Mouse (Mus musculus): ENCODE data around the gene Pum1. TPM values are rescaled to one million over a fixed set of nuclear protein-coding genes. Genes with fewer than 3 reads are reported as not detected.

The Pum1 gene
- polyA plus RNA-seq, 1 experiment from 2014 or later: 133 TPM

GRCm38 (mm10) chr4:130745561-130746306 is 82.6 kb downstream of the Pum1 start:
- WGBS: 88% methylated on average over 5 of the region's 5 CpGs
- Histone ChIP-seq H3K4me2 (replicated peaks) (no peak overlapping the region), H3K4me3 (no peak overlapping the region), H3K27me3 (no peaks in the 10 kb centered on the region), H3K27ac (replicated peaks) (no peak overlapping the region), H3K9me3 (no peaks in the 10 kb centered on the region), H3K9ac (replicated peaks) (no peak overlapping the region), H3K36me3 (peaks cover 95% of the 10 kb centered on the region), H3K4me1 (no peaks in the 10 kb centered on the region)
- ATAC-seq (ENCODE audit: low FRiP score, low read depth): no peak

- no peak overlapping the region for H3K27ac ChIP-seq (replicated peaks)
- no peaks in the 10 kb centered on the region for H3K9me3 ChIP-seq
- no peaks in the 10 kb centered on the region for H3K27me3 ChIP-seq
- H3K9ac ChIP-seq (replicated peaks): no peak overlapping the region
- H3K4me1 ChIP-seq: no peaks in the 10 kb centered on the region
- WGBS: 81% methylated on average over 7 of the region's 7 CpGs
- H3K4me2 ChIP-seq (replicated peaks): no peak overlapping the region
- no peak overlapping the region for H3K4me3 ChIP-seq
- no peak for ATAC-seq (ENCODE audit: low FRiP score, low read depth)
- peaks cover 99% of the 10 kb centered on the region for H3K36me3 ChIP-seq
Observed at GRCm38 (mm10) chr4:130749566-130749965, 86.4 kb downstream of the Pum1 start.

GRCm38 (mm10) chr4:130751966-130752365 is 88.8 kb downstream of the Pum1 start:
- H3K27ac ChIP-seq (replicated peaks): no peak overlapping the region
- no peak for ATAC-seq (ENCODE audit: low FRiP score, low read depth)
- H3K9ac ChIP-seq (replicated peaks): no peak overlapping the region
- H3K4me3 ChIP-seq: no peak overlapping the region
- no peaks in the 10 kb centered on the region for H3K27me3 ChIP-seq
- WGBS: 88% methylated on average over 2 of the region's 2 CpGs
- no peaks in the 10 kb centered on the region for H3K4me1 ChIP-seq
- H3K9me3 ChIP-seq: no peaks in the 10 kb centered on the region
- H3K36me3 ChIP-seq: peaks cover 92% of the 10 kb centered on the region
- no peak overlapping the region for H3K4me2 ChIP-seq (replicated peaks)

GRCm38 (mm10) chr4:130752591-130752990 is 89.5 kb downstream of the Pum1 start:
- H3K4me3 ChIP-seq: no peak overlapping the region
- no peak overlapping the region; the same call in 1 of the 2 replicates for H3K27ac ChIP-seq (replicated peaks)
- H3K9me3 ChIP-seq: no peaks in the 10 kb centered on the region
- no peak overlapping the region for H3K4me2 ChIP-seq (replicated peaks)
- H3K27me3 ChIP-seq: no peaks in the 10 kb centered on the region
- peaks cover 91% of the 10 kb centered on the region for H3K36me3 ChIP-seq
- no peak overlapping the region for H3K9ac ChIP-seq (replicated peaks)
- no peaks in the 10 kb centered on the region for H3K4me1 ChIP-seq
- no peak for ATAC-seq (ENCODE audit: low FRiP score, low read depth)
- 86% methylated on average over 7 of the region's 7 CpGs for WGBS

GRCm38 (mm10) chr4:130753755-130754154 is 90.6 kb downstream of the Pum1 start:
- Histone ChIP-seq H3K36me3 (peaks cover 91% of the 10 kb centered on the region), H3K9ac (replicated peaks) (no peak overlapping the region), H3K4me2 (replicated peaks) (no peak overlapping the region), H3K4me3 (no peak overlapping the region), H3K27me3 (no peaks in the 10 kb centered on the region), H3K27ac (replicated peaks) (no peak overlapping the region), H3K4me1 (no peaks in the 10 kb centered on the region), H3K9me3 (no peaks in the 10 kb centered on the region)
- no peak for ATAC-seq (ENCODE audit: low FRiP score, low read depth)
- 77% methylated on average over 5 of the region's 5 CpGs for WGBS

DNA sequence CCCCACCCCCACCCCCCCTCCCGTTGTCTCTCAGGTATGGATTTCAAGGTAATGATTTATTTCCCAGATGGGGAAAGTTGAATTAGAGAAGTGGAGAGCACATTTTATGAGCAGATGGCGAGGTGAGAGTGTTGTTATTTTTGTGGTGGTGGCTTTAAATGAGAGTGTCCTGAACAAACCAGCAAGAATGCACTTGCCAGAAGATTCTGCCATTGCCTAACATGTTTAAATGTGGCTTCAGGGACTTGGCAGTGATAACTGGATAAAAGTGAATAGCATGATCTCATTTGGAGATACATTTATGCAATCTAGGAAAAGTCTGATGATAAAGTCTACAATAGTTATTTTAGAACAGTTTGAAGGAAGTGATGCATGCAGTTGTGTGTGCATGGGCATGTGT is 91.7 kb downstream of the Pum1 start:
- Histone ChIP-seq H3K36me3 (peaks cover 91% of the 10 kb centered on the region), H3K4me3 (no peak overlapping the region), H3K27ac (replicated peaks) (no peak overlapping the region), H3K4me2 (replicated peaks) (no peak overlapping the region), H3K4me1 (no peaks in the 10 kb centered on the region), H3K9me3 (no peaks in the 10 kb centered on the region), H3K27me3 (no peaks in the 10 kb centered on the region), H3K9ac (replicated peaks) (no peak overlapping the region)
- WGBS: 83% methylated on average over 2 of the region's 2 CpGs
- ATAC-seq (ENCODE audit: low FRiP score, low read depth): no peak

DNA sequence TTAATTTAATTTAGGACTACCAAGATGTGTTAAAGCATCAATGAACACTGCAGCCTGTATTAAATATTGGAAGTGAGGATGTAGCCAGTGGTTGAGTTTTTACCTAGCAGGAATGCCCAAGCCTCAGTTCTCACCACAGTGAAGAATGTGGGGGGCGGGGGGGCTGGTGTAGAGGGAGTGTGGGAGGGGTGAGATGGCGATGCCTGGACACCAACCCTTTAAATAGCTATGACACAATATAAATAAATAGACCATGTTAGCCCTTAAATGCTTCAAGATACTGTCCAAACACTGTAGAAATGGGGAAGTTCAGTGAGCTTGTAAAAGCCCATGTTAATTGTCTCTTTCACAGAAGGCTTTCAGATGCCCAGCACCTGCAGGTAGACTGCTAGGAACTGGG is 96.8 kb downstream of the Pum1 start:
- H3K9me3 ChIP-seq: no peaks in the 10 kb centered on the region
- ATAC-seq (ENCODE audit: low FRiP score, low read depth): no peak
- H3K27ac ChIP-seq (replicated peaks): no peak overlapping the region
- H3K36me3 ChIP-seq: peaks cover 83% of the 10 kb centered on the region
- H3K27me3 ChIP-seq: no peaks in the 10 kb centered on the region
- H3K9ac ChIP-seq (replicated peaks): no peak overlapping the region
- no peak overlapping the region for H3K4me3 ChIP-seq
- H3K4me2 ChIP-seq (replicated peaks): no peak overlapping the region
- H3K4me1 ChIP-seq: no peaks in the 10 kb centered on the region
- 97% methylated on average over 2 of the region's 2 CpGs for WGBS

DNA sequence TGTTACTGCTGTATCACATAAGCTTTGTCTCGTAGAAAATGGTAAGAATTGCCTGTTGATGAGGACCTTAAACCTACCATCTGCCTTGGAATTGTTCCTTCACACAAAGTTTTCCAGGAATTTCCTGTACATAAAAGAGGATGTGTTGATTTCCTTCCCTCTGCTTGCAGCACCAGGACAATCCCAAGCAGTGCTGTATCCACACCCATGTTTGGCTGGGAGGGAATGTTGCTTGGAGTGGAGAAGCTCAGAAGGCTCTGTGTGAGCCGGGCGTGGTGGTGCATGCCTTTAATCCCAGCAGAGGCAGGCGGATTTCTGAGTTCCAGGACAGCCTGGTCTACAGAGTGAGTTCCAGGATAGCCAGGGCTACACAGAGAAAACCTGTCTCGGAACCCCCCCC is 98.7 kb downstream of the Pum1 start:
- ATAC-seq (ENCODE audit: low FRiP score, low read depth): no peak
- Histone ChIP-seq H3K9ac (replicated peaks) (no peak overlapping the region), H3K9me3 (no peaks in the 10 kb centered on the region), H3K27me3 (no peaks in the 10 kb centered on the region), H3K4me2 (replicated peaks) (no peak overlapping the region), H3K27ac (replicated peaks) (no peak overlapping the region), H3K4me3 (no peak overlapping the region), H3K36me3 (peaks cover 88% of the 10 kb centered on the region), H3K4me1 (no peaks in the 10 kb centered on the region)
- WGBS: 92% methylated on average over 5 of the region's 5 CpGs

DNA sequence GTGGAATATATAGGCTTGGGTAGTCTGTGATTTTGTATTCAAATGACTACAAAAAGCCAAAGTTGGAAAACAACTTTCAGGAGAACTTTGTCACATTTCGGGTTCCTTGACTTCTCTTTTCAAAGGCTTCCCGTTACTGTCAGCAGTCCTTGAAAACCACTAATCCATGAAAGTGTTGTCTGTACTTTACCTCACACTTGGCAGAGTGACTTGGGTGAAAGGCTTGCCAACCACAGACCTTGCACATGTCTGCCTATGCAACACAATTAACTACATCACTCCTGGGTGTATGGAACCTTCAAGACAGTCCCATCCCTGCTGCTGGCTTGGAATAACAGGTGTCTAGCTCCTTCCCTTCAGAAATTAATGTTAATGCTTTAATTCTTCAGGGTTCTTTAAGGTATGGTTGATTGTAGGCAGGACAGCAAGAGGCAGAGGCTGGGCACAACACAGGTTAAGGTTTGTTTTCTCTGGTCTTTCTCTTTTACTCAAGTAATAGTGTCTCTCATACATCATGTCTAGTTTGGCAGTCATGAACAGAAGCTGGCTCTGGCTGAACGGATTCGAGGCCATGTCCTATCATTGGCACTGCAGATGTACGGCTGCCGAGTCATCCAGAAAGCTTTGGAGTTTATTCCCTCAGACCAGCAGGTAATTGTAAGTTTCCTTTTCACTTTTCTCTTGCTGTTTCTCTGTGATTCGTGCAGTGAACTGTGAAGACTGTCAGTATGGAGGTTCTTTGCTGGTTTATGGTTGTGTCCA is 102.5 kb downstream of the Pum1 start:
- no peaks in the 10 kb centered on the region for H3K9me3 ChIP-seq
- no peak overlapping the region for H3K27ac ChIP-seq (replicated peaks)
- ATAC-seq (ENCODE audit: low FRiP score, low read depth): no peak
- H3K9ac ChIP-seq (replicated peaks): no peak overlapping the region
- no peak overlapping the region for H3K4me3 ChIP-seq
- H3K27me3 ChIP-seq: no peaks in the 10 kb centered on the region
- H3K4me1 ChIP-seq: no peaks in the 10 kb centered on the region
- WGBS: 94% methylated on average over 7 of the region's 7 CpGs
- no peak overlapping the region for H3K4me2 ChIP-seq (replicated peaks)
- peaks cover 88% of the 10 kb centered on the region for H3K36me3 ChIP-seq

DNA sequence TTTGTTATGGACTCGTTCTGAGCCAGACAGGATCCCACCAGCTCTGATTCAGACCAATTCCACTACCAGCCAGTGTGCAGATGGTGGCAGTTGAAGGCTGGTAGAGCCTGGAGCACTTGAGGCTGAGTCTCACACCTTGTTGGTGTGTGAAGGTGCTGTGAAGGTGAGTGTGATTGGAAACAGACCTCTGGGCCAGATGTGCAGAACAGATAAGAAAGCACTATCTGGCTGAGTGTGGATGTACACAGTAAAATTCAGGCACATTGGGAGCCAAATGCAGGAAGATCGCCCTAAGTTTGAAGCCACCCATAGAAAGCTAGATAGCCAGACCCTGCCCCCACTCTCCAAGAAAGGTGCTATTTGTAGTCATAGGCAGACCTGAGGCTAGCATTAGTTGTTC is 103.3 kb downstream of the Pum1 start:
- WGBS: 78% methylated on average over 2 of the region's 2 CpGs
- H3K27ac ChIP-seq (replicated peaks): no peak overlapping the region
- H3K36me3 ChIP-seq: peaks cover 88% of the 10 kb centered on the region
- H3K4me2 ChIP-seq (replicated peaks): no peak overlapping the region
- no peaks in the 10 kb centered on the region for H3K27me3 ChIP-seq
- H3K9ac ChIP-seq (replicated peaks): no peak overlapping the region
- ATAC-seq (ENCODE audit: low FRiP score, low read depth): no peak
- H3K4me1 ChIP-seq: no peaks in the 10 kb centered on the region
- H3K9me3 ChIP-seq: no peaks in the 10 kb centered on the region
- no peak overlapping the region for H3K4me3 ChIP-seq

DNA sequence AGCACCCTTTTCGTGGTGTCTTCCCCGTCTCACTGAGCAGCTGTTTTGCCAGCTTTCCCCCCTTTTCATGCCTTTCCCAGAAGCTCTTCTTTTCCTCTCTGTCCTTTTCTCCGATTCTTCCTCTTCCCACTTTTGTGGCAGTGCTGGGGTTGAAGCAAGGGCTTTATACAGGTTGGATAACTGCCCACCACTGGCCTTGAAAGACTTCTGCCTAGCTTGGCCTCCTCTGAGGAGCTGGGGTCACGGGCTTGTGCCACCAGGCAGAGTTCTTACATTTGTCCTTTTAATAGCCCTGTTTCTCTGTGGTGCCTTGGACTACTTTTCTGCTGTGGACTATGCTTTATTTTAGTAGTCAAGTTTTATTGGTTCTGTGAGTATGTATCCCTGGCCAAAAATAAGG is 103.8 kb downstream of the Pum1 start:
- H3K36me3 ChIP-seq: peaks cover 88% of the 10 kb centered on the region
- no peak for ATAC-seq (ENCODE audit: low FRiP score, low read depth)
- H3K9ac ChIP-seq (replicated peaks): no peak overlapping the region
- H3K4me3 ChIP-seq: no peak overlapping the region
- H3K4me2 ChIP-seq (replicated peaks): no peak overlapping the region
- H3K27ac ChIP-seq (replicated peaks): no peak overlapping the region
- H3K27me3 ChIP-seq: no peaks in the 10 kb centered on the region
- no peaks in the 10 kb centered on the region for H3K9me3 ChIP-seq
- WGBS: 92% methylated on average over 4 of the region's 4 CpGs
- H3K4me1 ChIP-seq: no peaks in the 10 kb centered on the region

DNA sequence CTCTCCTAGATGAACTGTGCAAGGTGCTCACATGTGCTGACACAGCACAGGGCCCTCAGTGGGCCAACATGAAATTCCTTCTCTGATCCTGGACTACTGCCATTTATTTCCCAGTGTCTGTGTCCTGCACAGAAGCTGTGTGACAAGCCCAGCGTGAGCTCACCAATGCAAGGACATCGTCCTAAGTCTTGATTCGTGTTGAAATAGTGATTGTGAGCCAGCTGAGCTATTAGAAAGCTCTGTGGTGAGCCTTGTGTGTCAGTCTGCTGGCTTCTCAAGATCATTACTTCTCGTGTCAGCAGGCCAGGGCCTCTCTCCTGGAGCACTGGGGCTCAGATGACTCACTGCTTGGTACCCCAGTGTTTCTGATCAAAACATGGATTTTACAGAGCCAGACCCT is 110.8 kb downstream of the Pum1 start:
- H3K4me2 ChIP-seq (replicated peaks): no peak overlapping the region
- H3K27ac ChIP-seq (replicated peaks): no peak overlapping the region
- no peaks in the 10 kb centered on the region for H3K27me3 ChIP-seq
- no peak overlapping the region for H3K9ac ChIP-seq (replicated peaks)
- ATAC-seq (ENCODE audit: low FRiP score, low read depth): no peak
- 93% methylated on average over 4 of the region's 4 CpGs for WGBS
- H3K9me3 ChIP-seq: no peaks in the 10 kb centered on the region
- H3K4me1 ChIP-seq: peaks cover 6% of the 10 kb centered on the region
- no peak overlapping the region for H3K4me3 ChIP-seq
- H3K36me3 ChIP-seq: peaks cover 89% of the 10 kb centered on the region

All from midbrain, embryonic 12.5 days (tissue).